Mouse (Mus musculus): ENCODE results near the gene Otof. TPM values are rescaled to one million over a fixed set of nuclear protein-coding genes. Genes with fewer than 3 reads are reported as not detected.

Otof gene
- under 1 TPM; 0.07 to 0.19 TPM for total RNA-seq (2021)
- long read RNA-seq, experiment 1 = 0 reads
- long read RNA-seq, experiment 2 = 0 reads

DNA sequence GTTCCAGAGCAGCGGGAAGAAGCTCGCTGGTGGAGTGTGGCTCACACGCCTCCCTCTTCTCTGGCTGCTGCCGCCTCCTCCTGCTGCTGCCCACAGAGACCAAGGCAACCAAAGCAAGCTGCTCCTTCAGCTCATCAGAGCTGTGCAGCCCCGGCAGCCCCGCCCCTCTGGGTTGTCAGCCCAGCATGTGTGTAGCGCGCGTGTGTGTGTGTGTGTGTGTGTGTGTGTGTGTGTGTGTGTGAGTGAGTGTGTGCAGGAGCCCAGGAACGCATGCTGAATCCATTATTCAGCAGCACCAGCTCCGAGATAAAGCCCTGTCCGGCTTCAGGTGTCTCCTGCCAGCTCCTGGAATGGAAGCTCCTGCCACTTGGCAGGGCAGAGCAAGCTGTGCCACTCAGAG, at the start of gene Otof:
TSS of gene Otof (minus strand) at position 112 of the 400 bp plus-strand sequence.
- no peak for DNase-seq (ENCODE audit: low spot score)

DNA sequence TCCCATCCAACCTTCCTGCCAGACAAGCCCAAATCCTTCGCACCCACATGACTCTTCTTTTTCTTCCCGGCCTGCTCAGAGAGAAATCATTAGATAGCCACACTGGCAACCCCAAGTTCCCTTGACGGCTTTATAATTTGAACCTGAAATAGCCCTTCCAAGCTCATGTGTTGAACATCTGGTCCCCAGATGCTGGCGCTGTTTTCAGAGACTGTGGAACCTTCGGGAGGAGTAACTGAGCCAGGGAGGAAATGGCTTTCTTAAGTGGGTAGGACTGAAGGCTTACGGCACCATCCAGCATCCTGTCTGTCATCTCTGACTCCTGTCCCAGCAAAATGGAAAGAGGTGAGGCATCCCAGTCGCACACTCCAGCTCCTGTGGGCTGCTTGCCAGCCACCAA, 35.6 kb upstream of the Otof start:
- no peak for DNase-seq (ENCODE audit: low spot score)

DNA sequence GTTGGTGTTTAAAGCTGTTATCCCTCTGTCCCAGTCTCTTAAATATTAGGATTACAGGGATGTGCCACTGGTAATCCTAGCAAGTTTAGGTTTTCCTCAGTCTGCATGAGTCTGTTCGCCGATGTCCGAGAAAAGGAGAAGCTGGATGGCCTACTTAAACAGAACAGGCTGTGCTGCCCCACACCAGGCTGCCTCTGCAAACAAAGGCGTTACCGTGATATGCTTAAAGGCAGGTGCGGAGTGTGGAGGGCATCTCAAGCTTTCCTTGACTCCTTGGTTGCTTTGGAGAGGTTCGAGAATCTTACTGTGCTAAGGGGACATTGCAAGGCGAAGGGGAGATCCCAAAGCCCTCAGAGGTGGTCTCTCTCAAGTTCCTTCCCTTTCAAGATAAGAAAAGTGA, 35.1 kb upstream of the Otof start:
- no peak for DNase-seq (ENCODE audit: low spot score)

DNA sequence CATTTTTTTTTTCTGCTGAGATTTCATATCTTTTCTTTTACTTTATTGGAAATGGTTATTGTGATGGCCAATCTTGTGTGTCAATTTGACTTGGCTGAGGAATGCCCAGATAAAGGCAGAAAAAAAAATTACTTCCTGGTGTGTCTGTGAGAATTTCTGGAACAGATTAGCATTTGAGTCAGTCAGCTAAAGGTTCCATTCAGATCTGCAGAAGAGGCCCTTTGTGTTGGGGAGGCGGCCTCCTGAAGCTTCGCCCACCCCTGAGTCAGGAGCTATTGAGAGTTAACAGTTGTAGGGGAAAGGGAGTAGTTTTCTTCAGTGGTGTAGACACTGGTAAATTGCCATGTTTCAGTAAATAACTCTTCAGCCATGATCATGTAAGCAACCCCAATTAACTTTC, 33.6 kb upstream of the Otof start:
- no peak for DNase-seq (ENCODE audit: low spot score)

DNA sequence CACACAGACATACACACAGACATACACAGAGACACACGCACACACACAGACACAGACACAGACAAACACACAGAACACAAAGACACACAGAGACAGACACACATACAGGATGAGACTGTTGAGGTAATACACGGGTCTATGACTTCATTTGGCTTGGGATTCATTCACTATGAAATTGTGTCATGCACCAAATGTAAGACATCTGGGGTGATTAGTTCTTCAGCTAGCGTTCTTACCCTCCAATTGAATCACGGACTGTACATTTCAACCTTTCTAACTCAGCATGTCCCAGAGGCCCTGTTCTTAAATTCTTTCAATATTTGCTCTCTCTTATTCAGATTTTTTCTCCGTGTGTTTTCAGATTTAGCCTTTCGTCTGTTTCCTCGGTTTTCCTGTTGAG, 32.9 kb upstream of the Otof start:
- no peak for DNase-seq (ENCODE audit: low spot score)

DNA sequence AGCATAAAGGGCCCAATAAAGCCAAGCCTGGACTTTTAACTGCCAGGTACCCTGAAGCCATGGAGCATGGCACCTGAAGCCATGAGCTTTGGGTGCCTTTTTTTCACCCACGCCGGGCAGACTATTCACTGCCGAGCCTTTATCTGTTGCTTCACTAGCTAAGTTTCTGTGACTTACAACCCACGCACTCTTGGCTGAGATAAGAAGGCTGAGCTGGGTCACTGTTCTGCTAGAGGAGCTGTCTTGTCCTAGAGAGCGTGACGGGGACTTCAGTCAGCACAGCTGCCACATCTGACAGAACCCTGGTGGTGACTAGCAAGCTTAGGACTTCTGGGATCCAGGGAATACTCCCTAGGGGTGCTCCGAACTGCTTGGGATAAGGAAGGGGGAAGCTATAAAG, 32.0 kb upstream of the Otof start:
- DNase-seq (ENCODE audit: low spot score) = no peak

DNA sequence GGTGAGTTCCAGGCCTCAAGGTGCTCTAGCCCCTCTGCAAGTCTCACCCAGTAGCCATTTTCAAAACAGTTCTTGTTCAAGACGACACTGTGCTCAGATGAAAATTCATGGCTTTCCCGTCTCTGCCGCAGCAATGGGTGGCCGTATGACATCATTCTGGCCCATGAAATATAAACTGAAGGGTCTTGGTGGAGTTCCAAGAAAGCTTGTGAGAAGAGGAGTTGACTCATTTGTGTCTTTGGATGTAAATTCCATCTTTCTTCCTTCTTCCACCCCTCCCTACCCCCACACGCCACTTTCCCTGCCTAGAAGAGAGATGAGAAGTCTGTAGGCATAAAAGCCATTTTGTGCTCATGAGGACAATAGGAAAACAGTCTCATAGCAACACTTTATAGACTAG, 29.1 kb upstream of the Otof start:
- no peak for DNase-seq (ENCODE audit: low spot score)

DNA sequence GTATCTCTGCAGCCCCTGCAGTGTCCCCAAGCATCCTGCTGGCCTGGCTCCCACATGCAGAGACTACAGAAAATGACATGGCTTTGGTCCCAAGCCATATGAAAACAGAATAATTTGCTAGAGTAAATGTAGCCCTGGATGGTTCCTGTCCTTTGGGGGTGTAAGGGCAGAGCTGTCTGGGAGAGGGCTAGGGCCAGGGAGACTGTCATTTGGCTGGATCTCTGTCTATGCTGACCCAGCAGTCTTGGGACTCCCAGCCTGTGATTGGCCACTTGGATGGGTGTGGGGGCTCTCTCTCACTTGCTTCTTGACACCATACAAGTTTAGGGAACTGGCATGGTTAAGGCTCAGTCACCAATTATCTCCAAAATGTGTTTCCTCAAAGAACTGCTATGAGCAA, 28.5 kb upstream of the Otof start:
- no peak for DNase-seq (ENCODE audit: low spot score)

DNA sequence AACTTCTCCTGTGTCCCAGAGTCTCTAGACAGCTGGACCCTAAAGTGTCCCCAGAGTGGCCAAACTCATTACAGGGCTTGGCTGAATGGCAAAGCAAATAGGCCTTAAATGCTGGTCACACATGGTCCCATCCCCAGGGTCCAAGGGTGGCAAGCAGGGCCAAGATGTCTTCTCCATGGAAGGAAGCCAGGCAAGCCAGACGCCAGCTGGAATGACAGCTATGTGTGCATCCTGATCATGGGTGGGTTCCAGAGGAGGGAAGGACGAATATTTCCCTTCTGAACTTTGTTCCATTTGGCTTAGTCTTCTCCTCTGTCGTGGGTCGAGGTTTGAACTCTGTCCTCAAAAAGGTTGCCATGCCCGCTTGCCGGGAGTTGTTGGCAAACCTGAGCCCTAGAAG, 23.4 kb upstream of the Otof start:
- no peak for DNase-seq (ENCODE audit: low spot score)

DNA sequence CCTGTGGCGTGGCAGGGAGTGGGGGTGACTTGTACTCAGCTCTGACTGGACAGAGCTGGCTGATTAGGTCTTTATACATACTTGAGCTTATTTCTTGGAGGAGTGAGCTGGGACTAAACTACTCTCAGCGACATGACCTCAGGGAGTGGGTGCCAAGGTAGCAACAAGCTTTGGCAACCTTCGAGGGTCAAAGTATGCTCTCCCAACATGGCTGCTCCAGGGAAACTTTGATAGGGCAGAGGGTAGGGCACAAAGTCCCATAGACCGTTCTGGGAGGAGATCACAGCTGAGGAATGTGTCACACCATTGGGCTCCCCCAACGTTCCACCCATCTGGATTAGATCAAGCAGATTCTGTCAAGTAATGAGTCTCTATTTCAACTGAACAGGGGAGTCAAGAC, 22.9 kb upstream of the Otof start:
- no peak for DNase-seq (ENCODE audit: low spot score)

DNA sequence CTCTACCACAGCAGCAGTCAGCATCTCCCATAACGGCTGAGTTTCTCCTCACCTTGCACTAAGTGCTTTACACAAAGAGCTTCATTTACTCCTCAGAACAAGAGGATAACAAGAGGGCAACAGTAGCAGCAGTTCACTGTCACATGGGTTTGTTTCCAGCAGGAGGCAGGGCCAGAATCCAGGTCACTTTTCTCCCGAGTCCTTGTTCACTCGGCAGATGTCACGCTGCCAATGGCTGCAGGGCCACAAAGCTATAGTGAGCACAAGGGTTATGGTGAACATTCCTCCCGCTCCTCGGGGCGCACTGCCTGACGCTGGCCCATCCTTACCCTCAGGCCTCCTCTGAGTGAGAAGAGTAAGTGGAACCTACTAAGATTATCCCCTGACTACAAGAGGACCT, 21.8 kb upstream of the Otof start:
- DNase-seq (ENCODE audit: low spot score) = no peak

DNA sequence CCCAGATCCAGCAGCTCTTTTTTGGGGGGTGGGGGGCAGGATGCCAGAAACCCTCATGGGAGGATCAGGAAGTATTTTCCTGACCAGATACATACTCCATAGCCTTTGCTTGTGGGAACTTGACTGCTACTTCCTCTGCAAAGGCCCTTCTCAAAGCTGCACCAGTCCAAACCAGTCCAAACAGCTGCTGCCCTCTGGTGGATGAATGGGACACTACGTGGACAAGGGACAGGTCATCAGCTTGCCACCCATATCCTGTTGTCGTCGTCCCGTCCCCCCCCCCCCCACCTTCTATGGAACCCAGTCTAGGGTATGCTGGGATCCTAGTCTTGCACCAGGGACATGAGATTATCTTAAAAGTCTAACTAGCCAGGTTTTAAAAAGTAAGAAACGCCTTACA, 20.6 kb upstream of the Otof start:
- peak; percentile 64 for DNase-seq (ENCODE audit: low spot score)

DNA sequence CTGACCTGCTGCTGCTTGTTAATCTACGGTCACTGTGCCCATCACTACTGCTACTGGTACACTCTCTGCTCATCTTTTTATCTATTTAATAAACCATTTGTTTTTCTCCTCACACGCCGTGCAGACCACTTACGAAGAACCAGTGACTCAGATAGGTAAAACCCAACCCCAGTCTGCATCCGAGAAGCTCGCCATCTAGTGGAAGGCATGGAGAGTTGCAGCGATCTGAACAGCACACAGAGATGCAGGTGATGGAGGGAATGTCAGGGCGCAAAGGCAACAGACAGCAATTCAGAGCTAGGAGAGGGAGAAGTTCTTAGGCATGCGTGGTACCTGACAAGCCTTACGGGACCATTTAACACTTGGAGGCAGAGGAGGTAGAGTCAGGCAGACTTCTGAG, 14.8 kb upstream of the Otof start:
- DNase-seq (ENCODE audit: low spot score) = no peak

DNA sequence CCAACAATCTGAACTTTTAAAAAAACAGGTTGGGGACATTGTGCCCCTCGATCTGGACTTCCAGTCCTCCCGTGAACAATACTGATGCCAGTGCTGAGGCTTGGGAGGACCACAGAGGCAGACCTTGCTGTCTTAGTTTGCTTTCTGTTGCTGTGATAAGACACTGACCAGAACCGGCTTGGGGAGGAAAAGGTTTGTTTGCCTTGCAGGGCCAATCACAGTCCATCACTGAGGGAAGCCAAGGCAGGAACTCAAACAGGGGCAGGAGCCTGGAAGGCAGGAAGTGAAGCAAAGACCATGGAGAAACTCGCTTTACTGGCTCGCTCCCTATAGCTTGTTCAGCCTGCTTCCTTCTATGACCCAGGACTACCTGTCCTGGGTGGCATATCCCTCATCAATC, 10.4 kb upstream of the Otof start:
- no peak for DNase-seq (ENCODE audit: low spot score)

DNA sequence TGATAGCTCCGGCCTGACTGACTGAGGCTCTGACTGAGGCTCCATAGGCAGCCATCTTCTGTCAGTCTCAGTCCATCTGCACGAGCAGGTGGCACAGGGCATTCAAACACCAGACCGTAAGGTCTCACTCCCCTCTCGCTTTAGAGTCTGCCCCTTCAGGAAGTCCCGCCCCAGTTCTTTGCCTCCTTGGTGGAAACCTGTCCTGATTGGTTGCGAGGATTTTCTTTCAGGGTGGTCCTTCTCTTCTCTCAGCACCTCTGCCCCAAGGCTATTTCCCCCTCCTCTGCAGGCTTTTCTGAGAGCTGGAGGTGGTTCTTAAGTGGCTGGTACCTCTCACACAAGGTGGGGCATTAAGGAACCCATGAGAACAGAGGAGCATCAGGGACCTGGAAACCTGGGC, 8.7 kb upstream of the Otof start:
- DNase-seq (ENCODE audit: low spot score) = no peak

DNA sequence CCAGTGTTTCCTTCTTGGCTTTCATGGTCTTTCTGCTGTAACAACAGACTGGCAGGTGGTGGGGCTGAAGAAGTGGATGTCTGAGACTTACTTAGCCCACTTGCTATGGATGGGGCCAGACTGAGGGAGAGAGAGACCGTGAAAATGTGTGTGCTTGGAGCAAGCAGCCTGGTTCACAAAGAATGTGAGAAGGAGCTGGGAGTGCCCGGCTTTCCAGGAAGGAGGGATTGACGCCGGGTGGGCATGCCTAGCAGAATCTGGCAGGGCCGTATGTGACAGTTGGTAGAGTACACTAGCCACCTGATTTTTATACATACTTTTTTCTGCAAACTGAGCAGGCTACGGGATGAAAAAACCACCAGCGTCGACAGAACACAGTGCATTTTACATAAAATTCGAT, 4.6 kb upstream of the Otof start:
- no peak for DNase-seq (ENCODE audit: low spot score)

DNA sequence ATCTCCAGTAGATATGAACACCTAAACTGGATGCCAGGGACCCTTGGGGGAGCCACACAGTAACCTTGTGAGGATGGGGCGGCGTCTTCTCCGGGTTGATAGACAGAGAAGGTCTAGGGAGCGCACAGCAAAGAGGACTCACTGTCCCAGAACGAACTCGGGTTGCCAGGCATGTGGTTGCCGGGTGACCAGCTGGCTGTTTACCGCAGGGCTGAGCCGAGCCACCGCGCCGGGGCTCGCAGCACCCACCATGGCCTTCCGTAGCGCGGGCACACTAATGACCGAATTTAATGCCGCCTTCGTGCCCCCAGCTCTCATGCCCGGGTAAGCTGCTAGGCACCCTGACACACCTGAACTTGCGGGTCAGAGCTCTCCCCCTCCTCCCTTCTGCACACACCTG, 4.1 kb upstream of the Otof start, which contains the start of gene 1700001C02Rik:
TSS of gene 1700001C02Rik (plus strand) at position 187 of the 400 bp plus-strand sequence.
- DNase-seq (ENCODE audit: low spot score) = no peak

DNA sequence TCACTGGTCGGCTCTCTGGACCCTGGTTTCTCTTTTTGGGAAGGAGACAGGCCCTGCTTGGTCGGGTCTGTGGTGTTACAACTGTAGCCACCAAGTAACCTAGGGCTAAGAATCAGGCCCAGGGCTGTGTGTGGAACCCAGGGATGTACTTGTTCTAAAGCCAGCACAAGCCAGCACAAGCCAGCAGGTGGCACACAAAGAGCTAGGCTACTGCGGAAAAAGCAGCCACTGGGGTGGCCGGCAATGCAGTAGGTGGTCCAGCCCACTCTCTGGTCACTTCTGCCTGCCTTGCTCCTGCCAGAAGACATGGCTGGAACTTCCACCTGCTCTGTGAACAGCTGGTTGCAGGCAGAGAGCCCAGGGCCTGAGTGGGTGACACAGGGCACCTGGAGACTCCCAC, 1.6 kb downstream of the Otof start:
- DNase-seq (ENCODE audit: low spot score) = no peak

DNA sequence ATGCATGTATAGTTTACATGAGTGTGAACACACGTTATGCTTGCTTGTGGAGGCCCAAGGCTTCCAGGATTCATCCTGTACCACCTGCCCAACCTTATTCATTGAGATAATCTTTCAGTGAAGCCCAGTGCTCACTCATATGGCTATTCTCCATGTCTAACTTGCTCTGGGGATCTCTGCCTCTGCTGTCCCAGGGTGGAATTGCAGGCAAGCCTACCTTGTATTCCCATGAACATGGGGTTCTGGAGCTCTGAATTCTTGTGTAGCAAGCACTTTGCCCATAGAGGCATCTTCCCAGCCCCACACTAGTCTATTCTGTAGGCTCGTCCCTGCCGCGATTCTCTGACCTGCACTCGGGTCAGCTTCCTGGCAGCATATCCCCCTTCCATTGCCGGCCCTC, 5.7 kb downstream of the Otof start:
- no peak for DNase-seq (ENCODE audit: low spot score)

DNA sequence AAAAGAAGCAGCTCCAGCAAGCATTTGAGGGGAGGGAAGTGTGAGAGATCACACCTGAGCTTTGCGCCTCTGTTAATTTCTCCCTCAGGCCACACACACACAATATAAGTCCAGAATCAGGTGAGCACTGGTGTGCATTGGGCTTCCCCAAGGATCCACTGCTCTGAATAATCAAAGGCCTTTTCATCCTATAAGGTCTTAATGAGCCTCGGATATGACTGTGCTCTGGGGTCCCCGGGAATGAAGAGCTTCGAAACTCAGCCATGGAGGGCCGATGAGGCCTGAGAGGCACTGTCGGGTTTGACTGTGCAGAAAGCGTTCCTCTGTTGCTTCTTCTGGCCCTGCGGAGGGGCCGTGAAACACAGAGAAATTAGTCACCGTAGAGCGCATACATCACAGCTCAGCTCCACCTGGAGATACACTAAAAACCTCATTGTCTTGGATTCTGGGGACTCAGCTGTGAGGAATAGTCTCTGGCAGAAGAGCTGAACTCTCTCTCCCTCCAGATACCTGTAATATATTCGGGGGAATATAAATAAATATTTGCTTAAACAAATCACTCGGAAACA, 17.3 kb downstream of the Otof start:
- no peak for DNase-seq (ENCODE audit: low spot score)

DNA sequence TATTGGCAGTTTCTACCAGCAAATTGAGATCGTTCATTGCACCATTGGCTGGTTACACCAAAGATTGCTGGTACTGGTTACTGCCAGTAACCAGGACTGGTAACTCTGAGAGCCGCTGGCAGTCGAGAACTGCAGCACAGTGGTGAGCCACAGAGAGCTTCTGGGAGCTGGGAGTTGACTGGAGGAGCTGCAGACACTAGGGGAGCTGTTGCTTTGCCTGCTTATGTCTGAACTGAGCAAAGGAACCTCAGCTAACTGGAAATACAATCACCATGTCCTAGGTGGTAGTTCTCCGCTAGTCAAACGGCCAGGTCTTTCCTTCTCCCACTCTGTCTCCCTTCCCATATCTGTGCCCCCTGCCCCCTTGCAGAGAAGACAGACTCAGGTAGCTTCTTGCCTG, 19.5 kb downstream of the Otof start:
- no peak for DNase-seq (ENCODE audit: low spot score)

DNA sequence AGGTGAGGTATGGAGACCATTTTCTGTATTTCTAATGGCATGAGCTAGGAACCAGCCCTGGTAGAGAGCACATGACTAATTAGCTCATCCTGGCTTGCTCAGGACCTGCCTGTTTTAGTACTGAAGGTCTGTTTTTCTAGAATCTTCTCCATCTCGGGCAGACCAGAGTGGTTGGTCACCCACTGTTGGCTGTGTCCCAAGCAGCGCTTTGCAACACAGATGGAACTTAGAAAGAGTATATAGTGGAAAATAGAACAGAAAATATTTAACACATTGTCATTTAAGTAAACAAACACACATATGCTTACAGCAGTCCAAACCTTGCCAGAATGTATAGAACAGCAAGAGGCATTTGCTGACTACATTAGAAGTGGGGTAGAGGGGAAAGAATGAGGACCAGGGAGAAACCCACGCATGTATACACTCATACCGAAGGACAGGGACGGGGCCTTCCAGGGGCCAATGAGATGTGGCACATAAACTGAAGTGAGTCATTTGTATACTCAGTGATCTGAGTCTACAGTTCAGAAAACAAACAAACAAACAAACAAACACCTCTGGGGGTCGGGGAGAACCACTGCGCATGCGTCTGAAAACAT, 21.3 kb downstream of the Otof start:
- DNase-seq (ENCODE audit: low spot score) = no peak

DNA sequence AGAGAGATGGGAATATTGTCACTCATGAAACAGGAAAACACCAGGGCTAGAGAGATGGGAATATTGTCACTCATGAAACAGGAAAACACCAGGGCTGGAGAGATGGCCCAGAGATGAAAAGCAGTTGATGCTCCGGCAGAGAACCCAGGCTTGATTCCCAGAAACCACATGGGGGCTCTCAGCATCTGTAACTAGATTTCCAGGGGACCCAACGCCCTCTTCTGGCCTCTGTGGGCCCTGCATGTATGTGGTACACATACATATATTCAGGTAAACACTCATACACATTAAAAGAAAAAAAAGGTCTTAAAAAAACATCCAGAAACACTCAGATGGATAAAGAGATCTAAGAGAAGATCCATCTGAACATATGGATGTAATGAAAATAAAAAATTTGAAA, 22.8 kb downstream of the Otof start:
- no peak for DNase-seq (ENCODE audit: low spot score)

DNA sequence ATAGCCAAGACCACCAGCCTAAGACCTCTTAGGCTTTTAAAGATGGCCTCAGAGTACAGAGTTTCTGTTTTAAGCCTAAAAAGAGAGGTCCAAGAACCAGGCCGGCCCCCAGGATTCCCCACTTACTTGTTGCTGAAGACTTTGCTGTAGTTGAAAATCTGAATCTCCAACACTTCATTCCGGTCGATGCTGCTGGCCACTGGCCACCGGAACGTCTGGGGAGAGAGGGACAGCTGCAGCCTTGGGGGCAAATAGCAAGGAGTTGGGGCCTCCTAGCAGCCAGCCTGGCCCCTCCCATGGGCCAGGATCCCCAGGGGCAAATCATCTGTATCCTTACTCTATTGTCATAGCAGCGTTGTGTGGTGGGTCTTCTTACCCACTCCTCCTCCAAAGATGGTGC, 34.3 kb downstream of the Otof start:
- DNase-seq (ENCODE audit: low spot score) = no peak
